Mouse (Mus musculus): ENCODE measurements around the gene Etnppl. TPM values are rescaled to one million over a fixed set of nuclear protein-coding genes. Genes with fewer than 3 reads are reported as not detected.

Etnppl gene
- total RNA-seq, 2 experiments from 2014 or later, result not detected

DNA sequence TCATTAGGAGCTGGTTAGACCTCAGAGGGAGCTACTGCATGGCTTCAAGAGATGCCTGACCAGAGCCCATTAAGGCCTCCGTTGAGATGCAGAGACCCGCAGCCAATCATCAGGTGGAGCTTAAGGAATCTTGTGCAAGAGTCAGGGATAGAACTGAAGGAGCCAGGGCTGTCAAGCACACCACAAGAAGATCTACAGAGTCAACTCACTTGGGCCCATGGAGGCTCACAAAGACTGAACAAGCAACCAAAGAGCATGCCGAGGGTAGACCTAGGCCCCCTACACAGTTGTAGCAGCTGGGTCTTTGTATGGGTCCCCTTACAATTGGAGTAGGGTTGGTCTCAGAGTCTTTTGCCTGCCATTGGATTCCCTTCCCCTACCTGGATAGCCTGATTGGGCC lies 45.2 kb downstream of the Etnppl start:
- no peak for DNase-seq (ENCODE audit: low spot score)
- intact Hi-C loops (cut with DNase I), result no loop called here

DNA sequence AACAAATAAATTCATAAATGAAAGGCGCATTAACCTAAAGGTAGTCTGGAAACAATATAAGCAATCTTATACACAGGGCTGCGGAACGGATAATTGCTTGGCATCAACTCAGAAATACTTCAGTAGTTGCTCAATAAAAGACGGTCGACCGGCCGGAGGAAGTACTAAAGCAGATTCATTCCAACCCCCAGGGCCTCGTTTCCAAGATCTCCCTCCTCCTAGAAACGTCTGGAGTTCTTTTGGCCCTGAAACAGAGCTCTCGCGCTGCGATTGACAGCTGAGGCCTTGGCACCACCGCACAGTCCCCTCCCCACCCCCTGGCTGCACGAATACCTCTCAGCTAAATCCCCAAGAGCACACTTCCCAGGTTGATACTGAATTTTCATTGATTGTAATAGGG lies 54.0 kb downstream of the Etnppl start:
- DNase-seq (ENCODE audit: low spot score), result no peak
- intact Hi-C loops (cut with DNase I), result no loop called here

DNA sequence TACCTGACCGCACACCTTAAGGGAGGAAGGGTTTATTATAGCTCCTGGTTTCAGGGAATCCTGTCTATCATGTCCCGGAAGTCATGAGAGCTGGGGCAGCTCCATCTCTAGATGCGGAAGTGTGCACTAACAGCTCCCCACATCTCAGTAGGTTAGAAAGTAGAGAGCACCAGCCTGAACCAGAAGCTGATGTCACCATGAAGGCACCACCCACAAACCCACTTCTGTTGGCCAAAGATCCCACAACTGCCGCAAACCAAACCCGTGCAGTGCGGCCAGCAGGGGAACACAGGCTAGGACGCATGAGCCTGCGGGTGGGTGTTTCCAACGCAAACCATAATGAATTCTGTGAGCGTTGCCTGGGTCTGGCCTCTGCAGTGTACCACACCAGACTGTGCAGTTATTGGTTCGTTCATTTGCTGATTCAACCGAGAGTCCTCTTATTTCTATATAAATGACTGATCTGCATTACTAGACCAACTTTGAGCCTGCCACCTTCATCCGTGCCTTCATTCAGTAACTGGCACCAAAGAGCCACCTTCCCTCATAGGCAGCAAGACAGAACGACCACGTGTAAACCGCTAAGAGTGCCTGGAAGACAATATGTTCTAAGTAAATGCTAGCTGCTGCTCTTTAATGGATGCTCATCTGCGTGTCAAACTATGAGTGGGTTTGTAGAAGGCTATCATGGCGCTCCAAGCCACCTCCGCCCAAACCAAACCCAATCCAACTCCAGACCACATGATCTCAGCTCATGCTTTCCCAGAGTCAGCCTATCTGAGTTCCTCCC lies 60.6 kb downstream of the Etnppl start:
- no peak for DNase-seq (ENCODE audit: low spot score)
- intact Hi-C loops (cut with DNase I), result no loop called here

DNA sequence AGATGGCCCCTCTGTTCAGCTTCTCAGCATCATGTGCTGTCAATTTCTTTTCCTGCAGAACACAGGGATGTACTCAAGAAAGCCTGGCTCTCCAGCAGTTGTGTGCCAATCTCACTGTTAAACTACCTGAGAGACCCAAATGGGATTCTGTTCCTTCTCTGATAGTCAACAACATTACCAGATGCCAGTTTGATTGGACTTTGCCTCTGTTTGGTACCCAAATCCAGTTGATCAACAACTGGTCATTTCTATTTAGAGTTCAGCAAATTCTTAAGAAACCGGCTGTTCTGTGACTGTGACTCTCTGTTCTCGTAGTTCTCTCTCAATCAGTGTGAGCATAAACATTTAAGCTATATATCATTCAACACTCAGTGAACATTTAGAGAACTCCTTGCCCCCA lies 64.0 kb downstream of the Etnppl start:
- no peak for DNase-seq (ENCODE audit: low spot score)

DNA sequence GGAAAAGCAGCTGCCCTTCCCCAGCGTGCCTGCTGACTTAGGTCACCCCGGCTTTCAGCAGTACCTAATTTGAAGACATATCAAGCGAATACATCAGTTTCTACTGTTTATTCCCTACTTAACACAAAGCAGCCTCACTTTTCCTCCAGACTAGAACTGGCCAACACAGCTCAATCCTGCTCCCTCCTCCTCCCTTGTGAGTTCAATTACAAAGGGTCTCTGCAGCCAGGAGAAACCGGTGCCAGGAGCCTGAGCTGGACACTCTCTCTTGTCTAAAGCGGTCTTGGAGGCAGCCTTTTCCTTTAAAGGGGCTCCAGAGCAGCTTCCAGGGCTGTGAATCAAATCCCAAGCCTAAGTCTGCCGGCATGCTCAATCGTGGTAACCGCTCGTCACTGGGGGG lies 64.9 kb downstream of the Etnppl start:
- intact Hi-C loops (cut with DNase I), result no loop called here
- no peak for DNase-seq (ENCODE audit: low spot score)

More for the DNA sequence above, 64.0 kb downstream of the Etnppl start:
- intact Hi-C loops (cut with DNase I), result no loop called here

DNA sequence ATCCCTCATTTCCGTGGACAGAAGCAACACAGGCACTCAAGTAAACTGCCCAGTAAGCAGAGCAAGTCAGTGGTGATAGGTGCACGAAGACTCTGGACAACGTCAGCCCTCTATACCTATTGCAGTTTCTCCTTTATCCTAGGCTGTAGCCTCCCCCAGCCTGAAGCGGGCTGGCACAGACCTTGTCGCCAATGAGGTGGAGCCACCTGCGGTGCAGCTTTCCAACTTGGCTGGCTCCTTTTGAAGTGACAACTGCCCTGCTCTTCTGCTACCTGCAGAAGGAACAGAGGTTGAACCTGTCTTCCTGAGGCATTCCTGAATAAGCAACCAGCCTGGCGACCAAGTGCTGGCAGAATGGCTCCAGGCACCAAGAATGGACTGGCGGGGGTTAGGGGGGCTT lies 66.6 kb downstream of the Etnppl start:
- intact Hi-C loops (cut with DNase I), result no loop called here
- DNase-seq (ENCODE audit: low spot score), result no peak

DNA sequence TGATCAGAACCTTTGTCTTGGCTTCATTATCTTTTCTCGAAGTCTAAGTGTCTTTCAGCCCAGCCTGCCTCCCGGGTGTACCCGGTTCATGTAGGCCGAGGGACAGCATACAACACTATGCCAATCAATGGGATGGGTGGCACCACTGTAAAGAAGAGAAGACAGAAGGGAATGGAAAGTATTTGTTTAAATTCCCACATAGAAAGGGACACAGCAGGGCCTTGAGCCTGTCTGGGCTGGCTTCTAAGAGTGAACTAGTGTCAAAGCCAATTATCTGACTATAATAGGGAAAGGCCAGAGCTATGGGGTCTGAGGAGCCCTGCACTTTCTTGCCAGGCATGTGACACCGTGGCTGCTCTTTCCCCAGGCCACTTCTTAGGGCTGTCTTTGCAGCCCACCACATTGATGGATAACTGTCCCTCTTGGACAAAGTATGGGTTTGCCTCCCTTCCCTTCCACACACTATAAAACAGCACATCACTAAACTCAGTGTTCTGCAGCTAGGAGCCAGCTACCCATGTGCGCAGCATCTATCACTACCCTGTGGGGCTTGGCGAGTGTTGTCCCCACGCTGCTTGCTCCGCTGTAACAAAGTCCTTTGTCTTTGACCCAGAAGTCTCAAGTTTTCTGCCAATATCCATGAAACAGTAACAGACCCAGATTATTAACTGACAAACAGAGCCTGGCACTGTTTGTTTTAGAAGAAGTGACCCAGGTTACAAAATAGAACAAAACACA lies 67.2 kb downstream of the Etnppl start:
- intact Hi-C loops (cut with DNase I), result no loop called here
- no peak for DNase-seq (ENCODE audit: low spot score)

DNA sequence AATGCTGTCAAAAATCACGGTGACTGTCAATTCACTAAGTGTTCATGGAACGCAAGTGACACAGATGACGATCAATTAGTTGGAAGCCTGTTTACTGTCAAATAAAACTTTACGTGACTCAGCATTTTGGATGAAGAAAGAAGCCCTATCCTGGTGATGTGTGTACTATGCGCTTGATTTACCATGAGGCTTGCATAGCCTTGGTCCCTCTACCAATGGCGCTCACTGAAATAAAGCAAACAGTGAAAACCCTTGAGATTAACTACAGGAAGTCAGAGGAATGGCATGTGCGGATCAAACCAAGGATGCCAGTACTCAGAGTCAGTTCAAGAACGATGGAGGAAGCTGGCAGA lies 67.7 kb downstream of the Etnppl start:
- intact Hi-C loops (cut with DNase I), result no loop called here
- no peak for DNase-seq (ENCODE audit: low spot score)

DNA sequence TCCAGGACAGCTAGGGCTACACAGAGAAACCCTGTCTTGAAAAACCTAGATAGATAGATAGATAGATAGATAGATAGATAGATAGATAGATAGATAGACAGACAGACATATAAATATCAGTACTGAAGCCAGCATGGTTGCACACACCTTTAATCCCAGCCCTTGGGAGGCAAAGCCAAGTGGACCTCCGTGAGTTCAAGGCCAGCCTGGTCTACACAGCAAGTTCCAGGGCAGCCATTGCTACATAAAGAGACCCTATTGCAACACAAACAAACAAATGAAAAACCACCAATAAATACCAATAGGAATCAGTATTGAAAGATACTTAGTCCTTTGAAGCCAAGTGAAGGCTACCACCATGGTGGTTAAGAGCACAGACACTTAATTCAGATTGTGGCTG lies 69.8 kb downstream of the Etnppl start:
- intact Hi-C loops (cut with DNase I), result no loop called here
- no peak for DNase-seq (ENCODE audit: low spot score)

Other genes starting within 250 kb of the Etnppl start
- 10 to 100 TPM; 51.5 to 55.2 TPM for gene Ostc, start 92.0 kb downstream of the Etnppl start, total RNA-seq (2021)
- 100 to 1,000 TPM; 365 to 388 TPM for gene Rpl34, start 113.0 kb downstream of the Etnppl start, total RNA-seq (2021)

All from heart, postnatal 25 days (tissue).